Mouse (Mus musculus): ENCODE measurements at regions not wholly inside any gene's neighbourhood (a gene's known extent, or its start where the extent isn't known, plus 50 kb on each side); places are given as distances from the start of the nearest gene placed in this dataset.

GRCm38 (mm10) chr16:21351289-21351688 lies 71.6 kb upstream of the Vps8 start:
- DNase-seq (ENCODE audit: extremely low read depth, low read depth, low spot score), result no peak
- no peaks in the 10 kb centered on the region for H3K27me3 ChIP-seq (ENCODE audit: control insufficient read depth, insufficient read depth, low read length)
- H3K4me3 ChIP-seq (ENCODE audit: insufficient read depth, low read depth, low read length), result no peak overlapping the region
- no peaks in the 10 kb centered on the region for H3K36me3 ChIP-seq (ENCODE audit: control insufficient read depth, insufficient read depth, low read length)
- no peak overlapping the region for H3K27ac ChIP-seq (replicated peaks; ENCODE audit: insufficient read depth, low read depth, low read length)
- no peak for TF ChIP-seq CTCF (IDR thresholded peaks at IDR 0.05; ENCODE audit: low read depth, low read length)
- TF ChIP-seq POLR2A (IDR thresholded peaks at IDR 0.05; ENCODE audit: extremely low read depth, insufficient read depth, low read length), result no peak
- no peaks in the 10 kb centered on the region for H3K79me2 ChIP-seq (ENCODE audit: control insufficient read depth, insufficient read depth, low read length)
- no peaks in the 10 kb centered on the region for H3K4me1 ChIP-seq (ENCODE audit: control insufficient read depth, insufficient read depth, low read length)
- WGBS, result 79% methylated on average over 3 of the region's 3 CpGs
- H3K9ac ChIP-seq (ENCODE audit: low read depth, low read length), result no peak overlapping the region

GRCm38 (mm10) chr16:21353111-21353510 lies 69.8 kb upstream of the Vps8 start:
- H3K79me2 ChIP-seq (ENCODE audit: control insufficient read depth, insufficient read depth, low read length), result no peaks in the 10 kb centered on the region
- no peaks in the 10 kb centered on the region for H3K36me3 ChIP-seq (ENCODE audit: control insufficient read depth, insufficient read depth, low read length)
- H3K27me3 ChIP-seq (ENCODE audit: control insufficient read depth, insufficient read depth, low read length), result no peaks in the 10 kb centered on the region
- no peak for DNase-seq (ENCODE audit: extremely low read depth, low read depth, low spot score)
- WGBS, result 68% methylated on average over 5 of the region's 5 CpGs
- TF ChIP-seq POLR2A (IDR thresholded peaks at IDR 0.05; ENCODE audit: extremely low read depth, insufficient read depth, low read length), result no peak
- no peak for TF ChIP-seq CTCF (IDR thresholded peaks at IDR 0.05; ENCODE audit: low read depth, low read length)
- no peak overlapping the region for H3K27ac ChIP-seq (replicated peaks; ENCODE audit: insufficient read depth, low read depth, low read length)
- H3K4me3 ChIP-seq (ENCODE audit: insufficient read depth, low read depth, low read length), result no peak overlapping the region
- no peak overlapping the region for H3K9ac ChIP-seq (ENCODE audit: low read depth, low read length)
- H3K4me1 ChIP-seq (ENCODE audit: control insufficient read depth, insufficient read depth, low read length), result no peaks in the 10 kb centered on the region

GRCm38 (mm10) chr16:21353545-21353944 lies 69.4 kb upstream of the Vps8 start:
- Histone ChIP-seq H3K79me2 (ENCODE audit: control insufficient read depth, insufficient read depth, low read length) (no peaks in the 10 kb centered on the region), H3K27me3 (ENCODE audit: control insufficient read depth, insufficient read depth, low read length) (no peaks in the 10 kb centered on the region), H3K27ac (replicated peaks; ENCODE audit: insufficient read depth, low read depth, low read length) (no peak overlapping the region), H3K4me3 (ENCODE audit: insufficient read depth, low read depth, low read length) (no peak overlapping the region), H3K36me3 (ENCODE audit: control insufficient read depth, insufficient read depth, low read length) (no peaks in the 10 kb centered on the region), H3K9ac (ENCODE audit: low read depth, low read length) (no peak overlapping the region), H3K4me1 (ENCODE audit: control insufficient read depth, insufficient read depth, low read length) (no peaks in the 10 kb centered on the region)
- DNase-seq (ENCODE audit: extremely low read depth, low read depth, low spot score), result peak; percentile 5
- no peak for TF ChIP-seq POLR2A (IDR thresholded peaks at IDR 0.05; ENCODE audit: extremely low read depth, insufficient read depth, low read length)
- no peak for TF ChIP-seq CTCF (IDR thresholded peaks at IDR 0.05; ENCODE audit: low read depth, low read length)
- 20% methylated on average over 6 of the region's 6 CpGs for WGBS

GRCm38 (mm10) chr16:21355638-21356037 lies 67.3 kb upstream of the Vps8 start:
- no peak overlapping the region for H3K27ac ChIP-seq (replicated peaks; ENCODE audit: insufficient read depth, low read depth, low read length)
- no peaks in the 10 kb centered on the region for H3K27me3 ChIP-seq (ENCODE audit: control insufficient read depth, insufficient read depth, low read length)
- no peaks in the 10 kb centered on the region for H3K4me1 ChIP-seq (ENCODE audit: control insufficient read depth, insufficient read depth, low read length)
- H3K36me3 ChIP-seq (ENCODE audit: control insufficient read depth, insufficient read depth, low read length), result no peaks in the 10 kb centered on the region
- WGBS, result 70% methylated on average over 1 of the region's 1 CpGs
- no peak overlapping the region for H3K4me3 ChIP-seq (ENCODE audit: insufficient read depth, low read depth, low read length)
- no peaks in the 10 kb centered on the region for H3K79me2 ChIP-seq (ENCODE audit: control insufficient read depth, insufficient read depth, low read length)
- H3K9ac ChIP-seq (ENCODE audit: low read depth, low read length), result no peak overlapping the region
- TF ChIP-seq CTCF (IDR thresholded peaks at IDR 0.05; ENCODE audit: low read depth, low read length) (no peak), POLR2A (IDR thresholded peaks at IDR 0.05; ENCODE audit: extremely low read depth, insufficient read depth, low read length) (no peak)
- no peak for DNase-seq (ENCODE audit: extremely low read depth, low read depth, low spot score)

- Histone ChIP-seq H3K9ac (ENCODE audit: low read depth, low read length) (no peak overlapping the region), H3K4me3 (ENCODE audit: insufficient read depth, low read depth, low read length) (no peak overlapping the region), H3K36me3 (ENCODE audit: control insufficient read depth, insufficient read depth, low read length) (no peaks in the 10 kb centered on the region), H3K79me2 (ENCODE audit: control insufficient read depth, insufficient read depth, low read length) (no peaks in the 10 kb centered on the region), H3K27ac (replicated peaks; ENCODE audit: insufficient read depth, low read depth, low read length) (no peak overlapping the region), H3K27me3 (ENCODE audit: control insufficient read depth, insufficient read depth, low read length) (no peaks in the 10 kb centered on the region), H3K4me1 (ENCODE audit: control insufficient read depth, insufficient read depth, low read length) (no peaks in the 10 kb centered on the region)
- no peak for DNase-seq (ENCODE audit: extremely low read depth, low read depth, low spot score)
- WGBS, result 32% methylated on average over 5 of the region's 5 CpGs
- TF ChIP-seq POLR2A (IDR thresholded peaks at IDR 0.05; ENCODE audit: extremely low read depth, insufficient read depth, low read length), result no peak
- no peak for TF ChIP-seq CTCF (IDR thresholded peaks at IDR 0.05; ENCODE audit: low read depth, low read length)
Observed at GRCm38 (mm10) chr16:21357433-21357832, 65.5 kb upstream of the Vps8 start.

- no peak overlapping the region for H3K9ac ChIP-seq (ENCODE audit: low read depth, low read length)
- H3K79me2 ChIP-seq (ENCODE audit: control insufficient read depth, insufficient read depth, low read length), result no peaks in the 10 kb centered on the region
- no peaks in the 10 kb centered on the region for H3K4me1 ChIP-seq (ENCODE audit: control insufficient read depth, insufficient read depth, low read length)
- no peak overlapping the region for H3K27ac ChIP-seq (replicated peaks; ENCODE audit: insufficient read depth, low read depth, low read length)
- no peak for DNase-seq (ENCODE audit: extremely low read depth, low read depth, low spot score)
- no peak overlapping the region for H3K4me3 ChIP-seq (ENCODE audit: insufficient read depth, low read depth, low read length)
- no peaks in the 10 kb centered on the region for H3K27me3 ChIP-seq (ENCODE audit: control insufficient read depth, insufficient read depth, low read length)
- WGBS, result 58% methylated on average over 12 of the region's 12 CpGs
- no peaks in the 10 kb centered on the region for H3K36me3 ChIP-seq (ENCODE audit: control insufficient read depth, insufficient read depth, low read length)
- TF ChIP-seq CTCF (IDR thresholded peaks at IDR 0.05; ENCODE audit: low read depth, low read length) (no peak), POLR2A (IDR thresholded peaks at IDR 0.05; ENCODE audit: extremely low read depth, insufficient read depth, low read length) (no peak)
Observed at GRCm38 (mm10) chr16:21358313-21358920, 64.5 kb upstream of the Vps8 start.
